Mouse (Mus musculus): ENCODE results near the gene Wdr77.
"Not testable (repeated sequence)": the region's sequence is repeated elsewhere in the genome, so short reads cannot be mapped to it uniquely, and the experiment has no call there.

The Wdr77 gene

GRCm38 (mm10) chr3:105951348-105951747 is 7.8 kb upstream of the Wdr77 start:
- no peak for DNase-seq (ENCODE audit: low read depth, low spot score)

- no peak for DNase-seq (ENCODE audit: low read depth, low spot score)
Observed at GRCm38 (mm10) chr3:105957235-105957634, 1.9 kb upstream of the Wdr77 start.

GRCm38 (mm10) chr3:105958204-105958603 is 965 bp upstream of the Wdr77 start:
- no peak for DNase-seq (ENCODE audit: low read depth, low spot score)

- DNase-seq (ENCODE audit: low read depth, low spot score): no peak
Observed at GRCm38 (mm10) chr3:105959585-105959984, 416 bp downstream of the Wdr77 start.

- no peak for DNase-seq (ENCODE audit: low read depth, low spot score)
Observed at GRCm38 (mm10) chr3:105959999-105960398, 830 bp downstream of the Wdr77 start, which contains the start of gene Atp5f1. Gene Atp5f1 (minus strand): TSS chr3:105960099.

GRCm38 (mm10) chr3:105960700-105961099 is 1.5 kb downstream of the Wdr77 start:
- DNase-seq (ENCODE audit: low read depth, low spot score): no peak

GRCm38 (mm10) chr3:105971831-105972446 is 12.8 kb downstream of the Wdr77 start:
- no peak for DNase-seq (ENCODE audit: low read depth, low spot score)

- no peak for DNase-seq (ENCODE audit: low read depth, low spot score)
Observed at GRCm38 (mm10) chr3:105973411-105973810, 14.2 kb downstream of the Wdr77 start, which contains the start of gene Ovgp1. Gene Ovgp1 (plus strand): TSS chr3:105973711.

- DNase-seq (ENCODE audit: low read depth, low spot score): no peak
Observed at GRCm38 (mm10) chr3:105974174-105974573, 15.0 kb downstream of the Wdr77 start.

GRCm38 (mm10) chr3:105989611-105990010 is 30.4 kb downstream of the Wdr77 start:
- DNase-seq (ENCODE audit: low read depth, low spot score): not testable (repeated sequence)

GRCm38 (mm10) chr3:105991653-105992283 is 32.6 kb downstream of the Wdr77 start:
- DNase-seq (ENCODE audit: low read depth, low spot score): peak; percentile 28

- DNase-seq (ENCODE audit: low read depth, low spot score): no peak
Observed at GRCm38 (mm10) chr3:105994730-105995129, 35.6 kb downstream of the Wdr77 start.

GRCm38 (mm10) chr3:106000707-106001375 is 41.7 kb downstream of the Wdr77 start:
- no peak for DNase-seq (ENCODE audit: low read depth, low spot score)

GRCm38 (mm10) chr3:106001416-106002370 is 42.5 kb downstream of the Wdr77 start:
- DNase-seq (ENCODE audit: low read depth, low spot score): no peak

- not testable (repeated sequence) for DNase-seq (ENCODE audit: low read depth, low spot score)
Observed at GRCm38 (mm10) chr3:106003360-106003759, 44.2 kb downstream of the Wdr77 start.

- DNase-seq (ENCODE audit: low read depth, low spot score): no peak
Observed at GRCm38 (mm10) chr3:106014546-106014945, 55.4 kb downstream of the Wdr77 start, which contains the start of gene Pifo. Gene Pifo (minus strand): TSS chr3:106014646.

Data from c-Kit-negative CD71-positive TER-119-positive erythroid progenitor cells, embryonic 14.5 days (primary cell).